Mouse (Mus musculus) inflammation-experienced regulatory T-cells, adult 6 months (primary cell): ENCODE measurements around the gene Nup50. TPM values are rescaled to one million over a fixed set of nuclear protein-coding genes. Genes with fewer than 3 reads are reported as not detected.

Experiments used
- ATAC-seq: one replicate; pipeline ENCODE4 v1.8.0; 2017
- polyA plus RNA-seq, 3 experiments: library from polyadenylated mRNA; unstranded; fragments of 100-300 nt; shearing (Covaris generic); gene quantifications; one replicate each; pipeline ENCODE4 v1.2.1; 2017

Nup50 gene
- polyA plus RNA-seq, 3 experiments from 2014 or later: 18.8 to 32.6 (median 20.8) TPM

DNA sequence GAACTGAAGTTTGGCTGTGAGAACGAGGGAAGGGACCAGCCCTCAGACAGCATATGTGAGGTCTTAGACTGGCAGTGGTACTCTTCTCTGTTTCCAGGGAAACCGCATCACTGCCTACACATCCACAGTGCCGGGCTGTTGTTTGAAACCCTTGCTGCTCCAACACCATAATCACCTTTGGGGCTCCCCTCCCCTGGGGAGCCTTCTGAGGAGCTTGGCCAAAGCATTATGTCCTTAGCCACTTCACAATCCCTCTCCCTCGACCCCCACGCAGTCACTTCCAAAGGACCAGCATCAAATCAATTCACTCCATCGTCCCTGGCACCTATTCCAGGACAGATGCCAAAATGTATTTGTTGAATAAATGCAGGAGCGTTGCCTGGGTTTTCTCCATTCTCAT, 66.6 kb downstream of the Nup50 start:
- ATAC-seq: no peak

Other genes with a start within 250 kb of the Nup50 start
- gene Arhgap8, start 203.4 kb upstream of the Nup50 start, polyA plus RNA-seq: under 1 TPM in 1 of 3 experiments, not detected in 2; 0.24 TPM
- 1 to 10 TPM in 2 of 3 experiments, under 1 TPM in 1; 0.65 to 2.4 (median 1.6) TPM for gene Phf21b, start 67.4 kb upstream of the Nup50 start, polyA plus RNA-seq
- gene Gm29666, start 3.4 kb upstream of the Nup50 start, polyA plus RNA-seq: under 1 TPM; 0.55 to 0.63 (median 0.63) TPM
- 1 to 10 TPM; 1.1 to 1.9 (median 1.3) TPM for gene 5031439G07Rik, start 65.1 kb downstream of the Nup50 start, polyA plus RNA-seq
- gene Upk3a, start 93.7 kb downstream of the Nup50 start, polyA plus RNA-seq: not detected
- gene Fam118a, start 105.5 kb downstream of the Nup50 start, polyA plus RNA-seq: 10 to 100 TPM; 27.4 to 43.6 (median 41.6) TPM
- gene Smc1b, start 208.6 kb downstream of the Nup50 start, polyA plus RNA-seq: under 1 TPM in 1 of 3 experiments, not detected in 2; 0.36 TPM
- not detected for gene Ribc2, start 208.7 kb downstream of the Nup50 start, polyA plus RNA-seq